Mouse (Mus musculus) spleen, postnatal 14 days (tissue): ENCODE results near the gene Bcar3.

Experiments used
- DNase-seq, 2 experiments: peaks; one replicate each; pipeline ENCODE4 v3.0.0; 2021 to 2022; ENCODE audit warnings: low spot score in 2 of 2

Gene Bcar3

DNA sequence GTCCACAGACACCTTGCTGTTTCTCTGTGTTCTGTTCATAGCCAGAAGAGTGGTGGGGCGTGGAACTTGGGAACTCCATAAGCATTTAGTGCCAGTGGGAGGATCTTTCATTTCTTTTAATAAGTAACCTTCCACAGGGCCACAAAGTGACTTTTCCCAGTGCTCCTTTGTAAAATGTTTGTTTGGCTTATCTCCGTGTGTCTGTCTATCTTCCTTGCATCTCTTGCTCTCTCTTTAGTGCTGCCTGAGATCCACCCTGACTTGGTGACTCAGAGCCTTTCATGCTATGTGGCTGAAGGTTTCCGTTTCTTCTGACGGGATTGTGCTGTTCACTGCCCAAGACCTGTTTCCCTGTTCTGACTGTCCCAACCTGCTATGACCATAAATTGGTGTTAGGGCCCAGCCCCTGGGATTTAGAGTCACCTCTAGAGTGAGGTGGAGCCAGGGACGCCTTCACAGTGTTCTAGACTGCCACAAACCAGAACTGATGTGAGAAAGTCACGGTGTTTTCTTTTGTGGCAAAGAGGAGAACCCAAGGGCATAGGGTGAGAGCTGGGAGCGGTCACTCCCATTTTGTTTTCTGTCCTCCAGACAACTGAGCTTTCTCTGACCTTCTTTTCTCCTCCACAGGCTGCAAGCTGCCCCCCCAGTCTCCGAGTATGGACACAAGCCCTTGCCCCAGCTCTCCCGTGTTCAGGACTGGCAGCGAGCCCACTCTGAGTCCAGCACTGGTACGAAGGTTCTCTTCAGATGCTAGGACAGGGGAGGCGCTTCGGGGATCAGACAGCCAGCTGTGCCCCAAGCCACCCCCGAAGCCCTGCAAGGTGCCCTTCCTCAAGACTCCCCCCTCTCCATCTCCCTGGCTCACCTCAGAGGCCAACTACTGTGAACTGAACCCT, 218.0 kb downstream of the Bcar3 start:
- no peak for DNase-seq

DNA sequence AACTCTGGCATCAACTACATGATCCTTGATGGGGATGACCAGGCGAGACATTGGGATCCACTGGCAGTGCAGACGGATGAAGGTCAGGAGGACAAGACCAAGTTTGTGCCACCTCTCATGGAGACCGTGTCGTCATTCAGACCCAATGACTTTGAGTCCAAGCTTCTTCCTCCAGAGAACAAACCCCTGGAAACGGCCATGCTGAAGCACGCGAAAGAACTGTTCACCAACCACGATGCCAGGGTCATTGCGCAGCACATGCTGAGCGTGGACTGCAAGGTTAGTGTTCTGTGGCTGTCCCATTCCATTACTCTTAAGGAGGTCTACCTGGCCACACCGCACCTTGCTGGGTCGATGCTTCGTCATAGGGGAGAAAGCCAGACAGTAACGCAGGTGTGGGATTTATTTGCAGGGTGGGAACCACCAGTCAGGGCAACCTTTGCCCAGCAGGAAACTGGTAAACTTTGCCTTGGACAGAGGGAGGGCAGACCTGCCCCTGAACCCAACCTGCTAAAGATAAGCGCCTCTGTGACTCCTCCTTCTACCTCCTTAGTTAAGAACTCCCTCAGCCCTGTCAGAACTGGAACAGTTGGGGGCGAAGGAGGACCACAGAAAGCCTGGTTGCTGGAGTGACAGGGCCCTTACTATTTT, 218.9 kb downstream of the Bcar3 start:
- no peak for DNase-seq

DNA sequence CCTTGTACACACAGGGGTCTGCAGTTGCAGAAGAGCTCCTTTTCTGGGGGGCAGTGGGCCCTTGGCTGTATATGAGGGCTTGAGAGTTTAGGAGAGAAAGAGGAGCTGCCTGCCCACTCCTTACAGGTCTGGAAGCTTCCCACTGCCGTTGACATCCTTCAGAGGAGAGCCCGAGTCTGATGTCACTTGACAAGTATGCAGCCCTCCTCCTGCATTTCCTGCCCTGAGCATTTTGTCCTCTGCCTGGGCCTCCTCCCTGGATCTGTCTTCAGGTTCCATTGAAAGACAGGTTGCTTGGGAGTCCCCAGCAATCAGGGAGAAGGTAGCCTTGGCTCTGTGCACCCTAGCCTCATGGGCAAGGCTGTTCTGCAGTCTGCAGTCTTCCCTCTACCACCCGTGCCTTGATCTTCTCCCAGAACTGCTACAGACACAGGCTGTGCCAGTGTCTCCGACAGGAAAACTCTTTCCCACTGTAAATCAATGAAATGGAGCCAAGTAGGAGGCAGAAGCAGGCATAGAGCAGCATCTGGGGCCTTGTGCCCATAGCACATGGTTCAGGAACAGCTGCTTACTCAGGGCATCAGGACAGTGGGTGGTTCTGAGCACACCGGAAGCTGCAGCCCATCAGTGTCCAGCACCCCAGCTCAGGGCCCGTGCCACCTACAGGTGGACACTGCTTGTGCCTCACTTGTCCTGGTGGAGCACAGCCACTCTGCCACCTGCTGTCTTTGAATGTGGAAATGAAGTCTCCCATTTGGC, 221.8 kb downstream of the Bcar3 start:
- no peak for DNase-seq

DNA sequence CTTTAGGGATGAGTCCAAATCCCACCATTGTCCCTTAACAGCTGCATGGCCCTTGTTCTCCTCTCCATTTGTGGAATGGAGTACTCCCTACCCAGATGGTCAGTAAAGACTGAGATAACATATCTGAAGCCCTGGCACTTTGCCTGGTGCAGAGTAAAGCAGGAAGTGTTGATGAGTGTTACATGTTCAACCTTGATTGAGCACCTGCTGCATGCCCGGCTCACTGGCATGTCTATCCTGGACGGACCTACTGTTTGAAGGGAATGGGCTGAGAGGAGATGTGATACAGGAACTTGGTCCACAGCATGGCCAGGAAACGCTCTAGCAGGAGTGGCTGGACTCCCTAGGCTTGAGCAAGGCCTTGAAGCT, 222.4 kb downstream of the Bcar3 start:
- no peak for DNase-seq

DNA sequence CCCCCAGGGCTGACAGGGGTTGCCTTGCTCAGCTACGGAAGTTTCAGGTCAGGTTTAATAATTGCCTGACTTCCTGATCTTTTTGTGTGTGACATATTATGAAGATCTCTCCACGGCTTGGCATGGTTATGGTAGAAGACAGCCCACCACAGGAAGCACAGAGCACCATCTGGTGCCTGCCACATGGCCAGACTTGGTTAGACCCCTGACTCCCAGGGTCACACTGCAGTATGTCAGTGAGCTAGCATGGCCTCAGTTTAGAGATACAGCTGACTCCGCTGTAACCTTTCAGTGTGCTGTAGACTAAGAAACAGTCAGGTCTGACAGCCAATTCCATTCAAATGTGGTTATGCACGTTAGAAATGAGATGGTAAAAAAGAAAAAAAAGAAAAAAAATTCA, 223.8 kb downstream of the Bcar3 start:
- DNase-seq: no peak

DNA sequence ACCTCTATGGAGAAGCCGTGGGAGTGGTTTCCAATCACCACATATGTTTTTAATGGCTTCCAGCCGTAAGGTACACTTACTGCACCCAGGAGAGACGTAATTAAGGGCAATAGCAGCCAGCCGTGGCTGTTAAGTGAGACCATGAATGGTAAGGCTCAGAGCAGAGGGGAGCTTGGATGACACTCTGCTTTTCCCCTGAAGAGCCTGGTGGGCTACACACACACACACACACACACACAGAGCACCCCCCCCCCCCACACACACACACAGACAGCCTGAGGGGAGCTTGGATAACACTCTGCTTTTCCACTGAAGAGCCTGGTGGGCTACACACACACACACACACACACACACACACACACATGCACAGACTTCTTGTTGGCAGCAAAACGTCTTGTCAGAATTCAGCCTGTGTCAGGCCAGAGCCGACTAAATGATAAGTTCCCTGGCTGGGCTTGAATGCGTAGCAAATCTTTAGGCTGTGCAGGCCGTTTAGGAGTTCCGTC, 224.3 kb downstream of the Bcar3 start:
- no peak for DNase-seq

DNA sequence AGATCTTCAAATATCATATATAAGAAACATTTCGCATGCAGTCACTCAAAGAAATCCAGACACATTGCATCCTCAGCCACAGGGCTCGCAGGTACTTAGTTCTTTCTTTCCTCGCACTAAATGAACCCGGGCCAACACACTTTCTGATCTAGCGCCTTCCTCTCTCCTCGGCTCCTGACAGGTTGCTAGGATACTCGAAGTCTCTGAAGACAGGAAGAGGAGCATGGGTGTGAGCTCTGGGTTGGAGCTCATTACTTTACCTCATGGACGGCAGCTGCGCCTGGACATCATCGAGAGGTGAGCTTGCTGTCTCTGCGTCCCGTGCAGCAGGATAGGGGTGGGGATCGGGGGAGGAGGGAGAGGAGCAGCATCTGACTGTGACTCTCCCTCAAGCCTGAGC, 225.1 kb downstream of the Bcar3 start:
- DNase-seq: no peak

DNA sequence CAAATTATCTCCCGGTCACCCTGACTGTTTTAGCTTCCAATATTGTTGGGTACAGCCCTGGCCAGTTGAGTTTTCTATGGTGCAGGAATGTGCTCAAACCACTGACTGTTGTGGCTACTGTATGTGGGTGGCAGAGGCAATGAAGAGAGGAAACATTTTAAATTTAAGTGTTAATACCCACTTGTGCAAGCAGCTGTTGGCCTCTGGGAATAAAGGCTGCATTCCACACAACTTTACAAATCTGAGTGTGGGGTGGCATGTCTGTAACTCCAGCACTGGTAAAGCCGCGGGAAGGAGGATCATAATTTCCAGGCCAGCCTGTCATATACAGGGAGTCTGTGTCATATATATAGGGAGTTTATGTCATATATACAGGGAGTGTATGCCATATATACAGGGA, 226.4 kb downstream of the Bcar3 start:
- no peak for DNase-seq

DNA sequence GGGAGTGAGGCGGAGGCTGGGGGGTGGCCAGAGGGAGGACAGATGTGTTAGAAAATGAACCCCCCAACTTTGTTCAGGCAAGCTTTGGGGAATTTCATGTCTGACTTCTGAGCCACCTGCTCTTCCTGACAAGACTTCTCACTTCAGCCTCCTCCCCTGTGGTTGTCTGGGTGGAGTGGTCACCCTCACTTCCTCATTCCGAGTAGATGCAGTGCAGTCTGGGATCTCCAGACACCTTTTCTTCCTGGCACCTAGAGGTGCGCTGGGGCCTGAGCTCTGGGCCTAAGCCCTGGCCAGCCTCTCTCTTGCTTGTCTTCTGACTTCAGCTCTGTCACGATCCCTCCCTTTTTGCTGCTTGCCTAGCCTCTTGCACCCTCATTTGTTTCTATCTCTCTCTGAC, 226.9 kb downstream of the Bcar3 start:
- no peak for DNase-seq

DNA sequence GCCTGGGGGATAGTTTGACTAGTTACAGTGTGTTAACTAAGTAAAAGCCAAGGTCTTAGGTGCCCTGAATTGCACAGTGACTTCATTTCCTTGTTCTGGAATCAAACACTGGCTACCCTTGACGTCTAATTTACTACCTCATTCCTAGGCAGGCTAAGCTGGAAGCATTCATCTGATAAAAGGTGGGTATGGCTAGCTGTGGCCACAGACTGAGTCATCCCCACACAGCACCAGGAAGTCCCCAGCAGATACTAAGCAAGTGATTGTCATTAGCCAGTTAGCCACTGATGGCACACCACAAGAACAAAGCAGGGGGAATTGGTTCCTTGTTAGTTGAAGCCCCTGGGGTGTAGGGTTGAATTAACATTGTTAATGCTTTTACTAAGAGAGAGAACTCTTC, 227.4 kb downstream of the Bcar3 start:
- DNase-seq: no peak

DNA sequence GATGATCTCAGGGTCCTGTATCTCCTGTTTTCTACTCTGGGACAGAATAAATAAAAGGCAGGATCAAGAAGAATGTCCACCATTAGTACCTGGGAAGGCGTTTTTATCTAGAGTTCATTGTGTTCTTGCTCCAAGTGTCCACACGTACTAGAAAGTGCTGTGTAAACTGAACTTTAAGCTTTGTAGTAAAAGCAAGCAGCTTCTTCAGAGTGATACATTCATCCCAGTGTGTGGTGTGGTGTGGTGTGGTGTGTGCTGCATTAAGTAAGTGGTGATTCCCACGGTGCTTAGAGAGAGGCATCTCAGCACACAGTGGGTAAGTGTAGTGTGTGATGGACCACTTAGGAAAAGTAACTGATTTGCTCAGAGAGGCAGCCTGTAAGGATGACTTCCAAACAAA, 234.5 kb downstream of the Bcar3 start:
- DNase-seq: no peak

DNA sequence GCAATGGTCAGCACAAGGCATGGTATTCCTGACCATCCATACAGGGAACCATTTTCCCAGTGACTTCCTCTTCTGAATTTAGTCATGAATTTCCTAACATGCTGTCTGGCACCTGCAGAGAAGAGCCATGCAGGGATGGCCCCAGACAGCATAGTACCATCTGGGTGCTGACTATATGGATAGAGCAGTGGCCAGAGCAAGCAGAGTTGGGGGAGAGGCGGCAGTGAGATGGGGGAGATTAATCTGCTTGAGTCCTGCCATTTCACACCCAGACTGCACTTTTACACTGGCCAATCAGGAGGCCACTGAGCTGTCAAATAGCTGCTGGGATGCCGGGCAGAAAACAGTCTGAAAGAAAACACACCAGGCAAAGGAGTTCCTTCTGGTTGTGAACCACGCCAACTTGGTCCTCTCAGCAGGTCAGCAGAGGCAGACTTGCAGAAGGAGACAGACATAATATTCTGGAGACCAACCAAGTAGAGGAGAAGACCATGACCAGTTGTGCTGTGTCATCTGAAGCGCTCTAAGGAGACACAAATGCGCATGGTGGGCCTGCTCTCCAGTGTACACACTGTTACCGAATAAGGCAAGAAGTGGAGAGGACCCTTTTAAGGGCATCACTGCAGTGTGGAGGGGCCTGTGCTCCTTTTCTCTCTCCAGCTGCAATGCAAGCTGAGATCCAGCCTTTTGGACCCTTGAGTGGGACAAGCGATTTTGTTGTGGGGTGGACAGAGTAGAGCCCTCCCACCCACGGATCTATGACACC, 242.2 kb downstream of the Bcar3 start:
- DNase-seq: no peak

DNA sequence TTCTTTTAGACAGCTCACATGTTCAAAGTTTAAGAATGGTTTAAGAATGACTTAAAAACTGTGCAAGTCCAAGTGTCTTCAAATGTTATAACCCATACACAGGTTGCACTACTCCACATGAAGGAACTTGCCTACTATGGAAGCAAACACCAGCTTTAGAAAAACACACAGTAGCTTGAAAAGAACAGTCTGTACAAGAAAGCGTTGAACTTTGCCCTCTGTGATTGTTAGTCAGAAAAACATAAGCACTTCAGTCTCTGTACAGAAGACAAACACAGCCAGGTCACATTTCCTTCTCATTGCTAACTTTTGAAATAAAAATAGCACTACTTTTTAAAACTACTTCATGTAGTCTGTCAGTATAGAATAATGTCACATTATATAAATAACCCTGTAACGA, 244.9 kb downstream of the Bcar3 start:
- DNase-seq: no peak

DNA sequence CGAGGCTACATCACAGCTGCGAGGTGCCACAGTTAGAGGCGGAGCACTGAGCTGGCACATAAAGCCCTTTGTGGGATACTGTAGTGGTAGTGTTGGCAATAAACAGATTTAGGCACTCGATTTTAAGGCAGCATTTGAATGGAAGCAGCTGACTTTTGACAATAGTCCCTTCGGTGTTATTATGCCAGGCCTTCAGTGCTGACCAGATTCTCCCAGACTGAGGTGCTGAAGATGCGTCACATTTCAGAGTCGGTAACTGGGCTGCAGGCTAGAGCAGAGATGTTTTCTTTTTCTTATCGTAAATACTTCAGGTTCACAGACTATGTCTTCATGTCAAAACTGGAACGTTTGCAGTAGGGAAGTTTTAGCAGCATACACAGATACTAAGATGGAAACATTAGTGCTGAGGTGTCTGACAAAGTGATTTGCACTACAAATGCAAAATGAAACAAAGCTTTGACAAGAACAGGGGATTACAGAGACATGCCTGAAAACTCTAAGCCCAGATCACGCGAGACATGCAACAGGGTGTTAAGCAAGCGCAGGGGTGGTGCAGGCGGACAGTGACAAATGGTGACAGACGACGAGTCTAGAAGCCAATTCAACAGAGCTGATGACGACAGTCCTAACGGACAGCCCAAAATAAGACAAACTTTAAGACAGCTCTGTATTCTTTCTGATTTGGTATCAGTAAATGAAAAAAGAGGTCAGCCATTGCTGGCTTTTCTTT, 246.2 kb downstream of the Bcar3 start:
- DNase-seq: no peak

DNA sequence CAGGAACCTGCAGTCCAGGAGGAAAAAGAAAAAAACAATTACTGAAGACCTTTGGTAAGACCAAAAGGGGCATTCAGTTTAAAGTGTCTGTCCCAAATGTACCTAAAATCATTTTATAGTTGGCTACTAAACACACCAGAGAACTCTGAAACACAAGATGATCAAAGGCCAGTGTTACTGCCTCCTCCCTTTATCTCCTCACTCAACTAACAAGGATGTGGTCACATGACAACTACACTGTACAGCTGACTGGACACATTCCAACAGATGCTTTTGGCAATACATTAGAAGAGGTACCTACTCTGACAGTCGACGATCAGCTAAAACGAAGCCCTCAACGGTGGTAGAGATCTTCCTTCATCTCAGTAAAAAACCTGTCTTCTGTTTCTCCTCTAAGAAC, 247.0 kb downstream of the Bcar3 start:
- no peak for DNase-seq

DNA sequence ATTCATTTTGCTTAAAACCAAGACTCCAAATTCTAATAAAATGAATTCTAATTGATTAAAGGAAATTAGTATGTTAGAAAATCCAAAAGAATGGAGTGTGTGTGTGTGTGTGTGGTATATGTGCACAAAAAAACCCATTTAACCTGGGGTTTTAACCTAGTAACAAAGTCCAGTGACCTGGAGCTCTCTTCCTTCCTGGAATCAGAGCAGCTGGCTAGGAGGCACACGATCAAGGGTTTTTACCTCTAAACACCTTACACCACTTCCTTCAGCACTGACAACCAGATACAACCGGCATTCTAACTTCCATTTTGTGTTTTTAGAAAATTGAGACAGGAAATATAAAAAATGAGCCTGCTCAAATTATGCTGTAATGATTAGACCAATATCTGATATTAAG, 251.4 kb downstream of the Bcar3 start:
- no peak for DNase-seq

DNA sequence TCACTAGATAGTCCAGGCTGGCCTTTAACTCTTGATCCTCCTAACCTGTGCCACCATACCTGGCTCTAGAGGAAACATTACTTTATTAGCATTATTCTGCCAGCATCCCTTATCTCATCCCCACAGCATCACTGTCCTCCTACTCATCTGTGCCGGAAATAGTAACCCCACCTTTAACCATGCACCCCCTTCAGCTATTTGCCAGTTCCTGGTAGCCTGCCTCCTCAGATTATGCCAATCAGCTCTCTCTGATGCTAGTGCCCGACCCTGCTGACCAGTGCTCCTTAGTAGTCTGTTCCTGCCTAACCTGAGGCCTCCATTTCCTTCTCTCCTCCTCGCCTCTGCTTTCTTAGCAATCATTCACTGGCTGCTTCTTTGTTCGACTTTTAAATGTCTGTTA, 253.5 kb downstream of the Bcar3 start:
- DNase-seq: no peak

DNA sequence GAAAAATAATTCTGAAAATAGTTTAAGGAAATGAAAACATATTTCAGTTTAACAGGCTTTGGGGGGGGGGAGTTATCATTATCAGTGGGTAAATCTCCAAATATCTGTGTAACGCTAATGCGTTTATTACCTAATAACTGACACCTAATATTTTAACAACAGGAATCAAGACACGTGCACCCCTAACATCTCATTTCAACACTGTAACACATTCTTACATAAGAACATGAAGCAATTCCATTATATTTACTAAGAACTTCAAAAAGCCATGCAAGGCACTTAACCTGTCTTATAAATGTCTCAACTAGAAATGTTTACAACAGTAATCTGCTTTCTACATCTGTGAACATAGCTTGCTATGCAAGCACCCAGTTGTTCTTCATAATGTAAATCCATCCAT, 257.2 kb downstream of the Bcar3 start:
- DNase-seq: no peak

DNA sequence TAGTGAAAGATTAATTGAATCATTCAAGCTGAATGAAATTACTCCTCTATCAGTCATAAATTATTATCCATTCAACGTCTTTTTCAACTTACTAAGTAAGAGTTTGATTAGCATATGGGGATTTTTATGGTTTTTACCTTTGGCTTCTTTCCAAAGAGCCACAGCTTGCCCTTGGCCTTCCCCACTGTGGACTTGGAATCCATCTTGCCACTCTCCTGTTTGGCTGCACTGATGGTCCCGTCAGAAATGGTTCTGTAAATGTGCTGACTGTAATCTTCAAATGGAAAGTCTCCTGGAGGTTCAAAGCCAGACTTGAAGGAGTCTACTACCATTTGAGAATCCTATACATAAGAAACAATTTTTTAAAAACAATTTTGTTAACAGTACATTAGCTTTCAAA, 263.8 kb downstream of the Bcar3 start:
- DNase-seq: no peak

DNA sequence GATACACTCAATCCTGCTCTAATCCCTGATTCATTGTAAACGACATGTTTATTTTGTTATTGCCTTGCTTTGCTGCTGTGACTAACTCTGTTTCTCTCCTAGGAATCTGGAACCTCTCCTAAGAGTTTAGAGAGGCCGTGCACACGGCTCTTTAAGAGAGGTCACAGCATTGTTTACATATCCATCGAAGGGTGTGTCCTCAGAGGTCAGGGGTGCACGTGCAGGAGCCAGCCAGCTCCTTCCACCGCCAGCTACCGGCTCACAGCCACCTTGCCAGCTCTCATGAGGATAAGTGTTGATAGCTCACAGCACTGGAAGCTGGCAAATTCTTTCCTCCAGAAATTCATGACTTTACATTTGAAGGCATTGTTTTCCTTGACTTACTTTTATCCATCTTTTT, 271.3 kb downstream of the Bcar3 start:
- no peak for DNase-seq

DNA sequence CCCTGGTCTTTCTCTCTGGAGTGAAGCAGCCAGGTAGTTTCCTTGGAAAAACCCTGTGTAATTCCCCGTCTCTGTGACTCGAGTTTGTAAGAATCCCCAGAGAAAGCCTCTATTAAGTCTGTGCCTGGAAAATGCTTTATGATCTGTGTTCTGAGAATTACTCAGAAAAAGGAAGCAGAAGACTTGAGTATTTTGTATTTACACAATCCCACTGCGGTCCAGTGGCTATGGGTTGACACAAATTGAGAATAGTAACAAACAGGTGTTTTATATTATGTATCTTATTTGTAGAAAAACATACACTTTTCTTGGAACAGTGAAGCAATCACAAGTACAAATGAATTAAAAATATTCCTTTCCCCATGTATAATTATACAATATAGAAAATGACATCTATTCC, 272.2 kb downstream of the Bcar3 start:
- DNase-seq: no peak
